In genomic region chrX:73930402-73931062, GRCm38 (mm10) we compare ENCODE assay signal across 8 mouse cellular contexts. TPM values are rescaled to one million over a fixed set of nuclear protein-coding genes. Genes with fewer than 3 reads are reported as not detected.
DNase-seq lines count a peak whose midpoint lies in the region; ATAC-seq and TF ChIP-seq lines count a peak whose summit lies in the region.

Gene Renbp (minus strand): TSS chrX:73930850.

- in situ Hi-C loops in ES-E14 (cut with MboI; ENCODE audit: low sequenced_read_pairs in 2 of 2, unreplicated experiment in 2 of 2) = no loop called here

- H3K4me2 ChIP-seq in forebrain, embryonic 12.5 days = peak within 1 kb of the TSS; percentile 22
- H3K4me2 ChIP-seq in limb, embryonic 11.5 days (ENCODE audit: low read depth, severe bottlenecking) = peak within 1 kb of the TSS; percentile 20; the same call in 1 of the 2 replicates
- H3K4me2 ChIP-seq in midbrain, embryonic 11.5 days = no peak within 1 kb of the TSS
- peak within 1 kb of the TSS; percentile 41 for H3K4me2 ChIP-seq in stomach, embryonic 15.5 days

- no peaks in the 10 kb centered on the region for H3K9me3 ChIP-seq in ES-E14 (ENCODE audit: control insufficient read depth, insufficient read depth, low read depth, low read length)
- H3K9me3 ChIP-seq in forebrain, embryonic 12.5 days = no peaks in the 10 kb centered on the region
- H3K9me3 ChIP-seq in limb, embryonic 11.5 days (ENCODE audit: control insufficient read depth, low read length) = no peaks in the 10 kb centered on the region
- no peaks in the 10 kb centered on the region for H3K9me3 ChIP-seq in midbrain, embryonic 11.5 days (ENCODE audit: control insufficient read depth, low read length)
- H3K9me3 ChIP-seq in stomach, embryonic 15.5 days = no peaks in the 10 kb centered on the region

- H3K36me3 ChIP-seq in ES-E14 (ENCODE audit: control insufficient read depth, insufficient read depth, low read length, poor library complexity, severe bottlenecking) = peaks cover 18% of the 10 kb centered on the region
- no peaks in the 10 kb centered on the region for H3K36me3 ChIP-seq in forebrain, embryonic 12.5 days (replicated peaks)
- no peaks in the 10 kb centered on the region for H3K36me3 ChIP-seq in limb, embryonic 11.5 days (ENCODE audit: control insufficient read depth, insufficient read depth, low read length)
- no peaks in the 10 kb centered on the region for H3K36me3 ChIP-seq in midbrain, embryonic 11.5 days (ENCODE audit: control insufficient read depth, insufficient read depth, low read length)
- no peaks in the 10 kb centered on the region for H3K36me3 ChIP-seq in stomach, embryonic 15.5 days

- H3K27me3 ChIP-seq in forebrain, embryonic 12.5 days = no peaks in the 10 kb centered on the region
- no peaks in the 10 kb centered on the region for H3K27me3 ChIP-seq in limb, embryonic 11.5 days (ENCODE audit: control insufficient read depth, insufficient read depth, low read length)
- no peaks in the 10 kb centered on the region for H3K27me3 ChIP-seq in midbrain, embryonic 11.5 days (ENCODE audit: control insufficient read depth, insufficient read depth, low read length)
- no peaks in the 10 kb centered on the region for H3K27me3 ChIP-seq in stomach, embryonic 15.5 days (replicated peaks)

- peaks cover 4 to 7% of the 10 kb centered on the region in 2 experiments; a peak in 1 of 4 replicates for H3K4me1 ChIP-seq in ES-E14 (ENCODE audit: control insufficient read depth in 2 of 2, insufficient read depth in 2 of 2, low read length in 2 of 2, poor library complexity in 1 of 2)
- no peaks in the 10 kb centered on the region for H3K4me1 ChIP-seq in forebrain, embryonic 12.5 days
- no peaks in the 10 kb centered on the region for H3K4me1 ChIP-seq in limb, embryonic 11.5 days (ENCODE audit: control insufficient read depth, insufficient read depth, low read length)
- H3K4me1 ChIP-seq in midbrain, embryonic 11.5 days (ENCODE audit: control insufficient read depth, insufficient read depth, low read length) = no peaks in the 10 kb centered on the region
- H3K4me1 ChIP-seq in stomach, embryonic 15.5 days = no peaks in the 10 kb centered on the region

- intact Hi-C loops in heart, postnatal 36 days (cut with DNase I) = no loop called here

- peak; percentile 75 for DNase-seq in ES-E14 (ENCODE audit: low read depth, low spot score)
- DNase-seq in adrenal gland, adult 8-10 months = peak; percentile 58
- peak; percentile 55 to 61 for DNase-seq in heart, postnatal 36 days
- peak; percentile 50 for DNase-seq in limb, embryonic 11.5 days (ENCODE audit: low spot score)
- no peak for DNase-seq in midbrain, embryonic 11.5 days (ENCODE audit: low spot score, missing footprints)
- DNase-seq in cerebellum, adult 9-11 months = no peak

- 38% methylated on average over 17 of the region's 17 CpGs for WGBS in forebrain, embryonic 12.5 days
- 37% methylated on average over 17 of the region's 17 CpGs for WGBS in limb, embryonic 11.5 days
- WGBS in midbrain, embryonic 11.5 days = 41% methylated on average over 17 of the region's 17 CpGs
- WGBS in stomach, embryonic 15.5 days = 36% methylated on average over 17 of the region's 17 CpGs

- H3K4me3 ChIP-seq in ES-E14 (ENCODE audit: insufficient read depth in 1 of 2, low read depth in 1 of 2, low read length in 2 of 2, poor library complexity in 1 of 2, severe bottlenecking in 1 of 2) = peak within 1 kb of the TSS; percentile 62 to 95
- no peak within 1 kb of the TSS for H3K4me3 ChIP-seq in forebrain, embryonic 12.5 days (replicated peaks)
- H3K4me3 ChIP-seq in limb, embryonic 11.5 days (ENCODE audit: low read depth, low read length) = no peak within 1 kb of the TSS
- H3K4me3 ChIP-seq in midbrain, embryonic 11.5 days (ENCODE audit: low read depth, low read length) = no peak within 1 kb of the TSS
- H3K4me3 ChIP-seq in stomach, embryonic 15.5 days (replicated peaks) = peak within 1 kb of the TSS; percentile 38

- peak within 1 kb of the TSS; percentile 65 for H3K9ac ChIP-seq in ES-E14 (ENCODE audit: insufficient read depth, low read depth, low read length, poor library complexity, severe bottlenecking)
- H3K9ac ChIP-seq in forebrain, embryonic 12.5 days = no peak within 1 kb of the TSS
- H3K9ac ChIP-seq in limb, embryonic 11.5 days (ENCODE audit: low read length) = no peak within 1 kb of the TSS
- no peak within 1 kb of the TSS for H3K9ac ChIP-seq in midbrain, embryonic 11.5 days (ENCODE audit: low read length)
- no peak within 1 kb of the TSS for H3K9ac ChIP-seq in stomach, embryonic 15.5 days

- 0 out of 2 replicates have a peak, but pooled peaks have one; percentile 30 for ATAC-seq in forebrain, embryonic 12.5 days (ENCODE audit: low FRiP score)
- ATAC-seq in limb, embryonic 11.5 days (ENCODE audit: insufficient number of reproducible peaks, low FRiP score, low TSS enrichment, low read depth) = peak; percentile 62; the same call in 1 of the 2 replicates
- peak; percentile 48; the same call in 1 of the 2 replicates for ATAC-seq in midbrain, embryonic 11.5 days (ENCODE audit: low FRiP score)
- peak; percentile 90 for ATAC-seq in stomach, embryonic 15.5 days (ENCODE audit: insufficient read depth, low FRiP score, low read depth)

- peak within 1 kb of the TSS; percentile 71; the same call in 1 of the 2 replicates for H3K27ac ChIP-seq in ES-E14 (ENCODE audit: insufficient read depth, low read depth, low read length, poor library complexity, severe bottlenecking)
- no peak within 1 kb of the TSS for H3K27ac ChIP-seq in forebrain, embryonic 12.5 days
- H3K27ac ChIP-seq in limb, embryonic 11.5 days (replicated peaks; ENCODE audit: low read depth, low read length) = no peak within 1 kb of the TSS
- no peak within 1 kb of the TSS for H3K27ac ChIP-seq in midbrain, embryonic 11.5 days (ENCODE audit: low read depth, low read length)
- H3K27ac ChIP-seq in stomach, embryonic 15.5 days = no peak within 1 kb of the TSS

TF ChIP-seq in ES-E14, 5 proteins besides CTCF, POLR2A, EP300 and RAD21:
- TF ChIP-seq ZC3H11A (IDR thresholded peaks at IDR 0.05; ENCODE audit: borderline replicate concordance, low read depth, low read length) (no peak), MAFK (IDR thresholded peaks at IDR 0.05; ENCODE audit: insufficient read depth, low read depth, low read length) (no peak), HCFC1 (IDR thresholded peaks at IDR 0.05; ENCODE audit: borderline replicate concordance, insufficient read depth, low read length) (no peak), ZNF384 (IDR thresholded peaks at IDR 0.05; ENCODE audit: low read depth, low read length) (no peak), CHD2 (IDR thresholded peaks at IDR 0.05; ENCODE audit: low read depth, low read length) (no peak)

RNA-seq across cellular contexts. Expression of gene Renbp, which starts in this region (rescaled TPM):
- 33.4 and 36.8 TPM in 2 replicates for total RNA-seq in ES-E14 (2012; rRNA removed)
- total RNA-seq in adrenal gland, adult 8-10 months (2022) = 10 to 100 TPM; 17.7 to 51.7 (median 30.5) TPM
- polyA plus RNA-seq in forebrain, embryonic 12.5 days (2016; fragmentation: Nextera tagmentation; extraction: Ambion mirVana) = 10.9 and 11.7 TPM in 2 replicates
- 1 to 10 TPM; 5.4 to 6.7 TPM for total RNA-seq in heart, postnatal 36 days (2021)
- 9.8 and 13.2 TPM in 2 replicates for polyA plus RNA-seq in limb, embryonic 11.5 days (2014; fragmentation: Nextera tagmentation; extraction: Ambion mirVana)
- 14.4 and 17.6 TPM in 2 replicates for polyA plus RNA-seq in midbrain, embryonic 11.5 days (2014; fragmentation: Nextera tagmentation; extraction: Ambion mirVana)
- 49.5 and 55.0 TPM in 2 replicates for polyA plus RNA-seq in stomach, embryonic 15.5 days (2015; fragmentation: Nextera tagmentation; extraction: Ambion mirVana)

Comparison
In these comparisons a context has a peak if more than half of its experiments do, and no peak if none do; other contexts are left out.
1. DNase-seq: peak in ES-E14 (single experiment), adrenal gland, adult 8-10 months (single experiment), heart, postnatal 36 days (2 of 2) and limb, embryonic 11.5 days (single experiment); none in midbrain, embryonic 11.5 days (single experiment) and cerebellum, adult 9-11 months (single experiment).
2. H3K4me3 ChIP-seq: peak in ES-E14 (2 of 2) and stomach, embryonic 15.5 days (single experiment); none in forebrain, embryonic 12.5 days (single experiment), limb, embryonic 11.5 days (single experiment) and midbrain, embryonic 11.5 days (single experiment).
3. ATAC-seq: peak in every context shown above with its lines; median percentile 90 in stomach, embryonic 15.5 days; 62 in limb, embryonic 11.5 days; 48 in midbrain, embryonic 11.5 days; 30 in forebrain, embryonic 12.5 days.